Mouse (Mus musculus): ENCODE measurements at regions not wholly inside any gene's neighbourhood (a gene's known extent, or its start where the extent isn't known, plus 50 kb on each side); places are given as distances from the start of the nearest gene placed in this dataset.

- no peak for DNase-seq
Measured at GRCm38 (mm10) chr4:89395336-89395735, 84.5 kb upstream of the Cdkn2b start.

- no peak for DNase-seq
Measured at GRCm38 (mm10) chr4:89393251-89393711, 82.4 kb upstream of the Cdkn2b start.

- no peak for DNase-seq
Measured at GRCm38 (mm10) chr4:89392791-89393190, 82.0 kb upstream of the Cdkn2b start.

DNA sequence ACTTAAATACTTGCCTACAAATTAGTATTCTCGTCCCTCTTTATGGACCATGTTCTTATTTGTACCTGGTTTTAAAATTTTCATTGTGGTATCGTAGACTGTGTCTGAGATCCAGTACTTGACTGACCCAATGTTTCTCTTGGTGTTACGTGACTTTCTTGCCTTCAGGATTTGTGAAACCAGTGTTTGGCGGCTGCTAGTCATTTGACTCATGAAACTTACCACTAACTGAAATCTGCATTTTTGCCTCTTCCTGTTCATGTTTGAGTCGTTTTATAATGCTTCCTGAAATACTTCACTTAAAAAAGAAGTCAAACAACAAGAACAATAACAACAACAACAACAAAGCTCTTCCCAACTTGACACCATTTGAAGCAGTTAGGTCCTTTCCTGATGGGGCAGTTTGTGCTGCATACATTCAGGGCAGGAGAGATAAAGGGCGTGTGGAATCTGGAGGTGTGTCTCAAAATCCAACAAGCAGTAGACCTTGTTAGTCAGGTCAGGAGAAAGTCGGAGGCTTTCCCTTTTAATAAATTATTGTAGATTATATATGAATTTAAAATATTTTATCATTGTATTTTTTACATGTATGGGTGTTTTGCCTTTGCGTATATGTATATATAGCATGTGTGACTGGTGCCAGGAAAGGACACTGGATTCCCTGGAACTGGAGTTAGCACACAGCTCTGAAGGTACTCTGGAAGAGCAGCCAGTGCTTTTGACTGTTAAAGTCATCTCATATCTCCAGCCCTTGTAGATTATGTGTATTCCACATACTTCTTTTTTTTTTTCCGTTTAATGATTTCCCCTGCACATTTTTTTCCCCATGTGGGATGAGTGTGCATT, 80.8 kb upstream of the Cdkn2b start:
- no peak for DNase-seq

- no peak for DNase-seq
Measured at GRCm38 (mm10) chr4:89383548-89383947, 72.7 kb upstream of the Cdkn2b start.

DNA sequence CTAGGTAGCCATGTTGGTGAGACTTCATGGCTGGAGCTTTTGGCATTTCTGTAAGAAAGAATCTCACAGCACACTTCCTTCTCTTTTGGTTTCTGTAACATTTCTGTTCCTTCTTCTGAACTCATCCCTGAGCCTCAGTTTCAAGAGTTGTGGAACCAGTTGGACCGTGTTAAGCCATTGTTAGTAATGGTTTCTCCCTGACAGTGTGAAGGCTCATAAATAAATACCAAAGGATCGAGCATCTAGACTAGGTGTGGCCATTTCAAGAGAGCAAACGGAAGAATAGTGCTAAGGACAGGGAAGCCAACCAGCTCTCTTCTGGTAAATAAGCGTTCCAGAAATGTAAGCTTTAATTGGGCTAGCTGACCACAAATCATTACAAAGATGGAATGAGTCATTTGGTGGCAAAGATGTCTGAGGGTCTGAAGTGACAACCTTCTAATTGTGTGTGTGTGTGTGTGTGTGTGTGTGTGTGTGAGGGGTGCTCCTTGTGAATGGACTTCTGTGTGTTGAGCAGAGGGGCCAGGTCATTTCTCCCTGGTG, 71.7 kb upstream of the Cdkn2b start:
- DNase-seq, result no peak

DNA sequence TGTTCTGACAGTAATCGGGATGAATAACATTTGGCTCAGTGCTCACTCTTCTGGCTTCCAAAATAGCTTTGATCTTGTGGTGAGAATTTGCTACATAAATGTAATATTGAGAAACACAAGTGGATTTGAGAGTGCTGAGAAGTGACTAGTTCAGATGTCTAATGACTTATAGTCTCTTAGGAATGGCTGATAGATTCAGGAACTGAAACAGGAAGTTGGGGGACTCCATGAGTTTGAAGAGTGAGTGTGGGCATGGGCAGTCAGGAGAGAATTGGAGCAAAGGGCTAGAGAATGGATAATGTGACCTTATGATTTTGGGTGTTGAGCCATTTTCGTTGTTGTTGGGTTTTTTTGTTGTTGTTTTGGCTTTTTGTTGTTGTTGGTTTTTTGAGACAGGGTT, 70.9 kb upstream of the Cdkn2b start:
- no peak for DNase-seq

DNA sequence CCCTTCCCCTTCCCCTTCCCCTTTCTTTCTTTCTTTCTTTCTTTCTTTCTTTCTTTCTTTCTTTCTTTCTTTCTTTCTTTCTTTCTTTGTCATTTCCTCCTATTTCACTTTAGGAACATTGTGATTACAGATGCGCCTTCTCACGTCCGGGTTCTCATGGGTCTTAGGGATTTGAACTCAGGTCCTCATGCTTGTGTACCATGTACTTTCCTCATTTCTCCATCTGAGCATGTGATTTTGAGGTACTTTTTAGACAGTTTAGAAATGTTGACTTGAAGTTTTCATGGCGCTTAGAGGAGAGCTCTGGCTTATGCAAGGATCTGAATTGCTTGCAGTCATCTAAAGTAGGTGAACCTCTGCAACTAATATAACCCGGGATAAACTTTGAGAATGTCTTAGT, 70.2 kb upstream of the Cdkn2b start:
- DNase-seq, result no peak

DNA sequence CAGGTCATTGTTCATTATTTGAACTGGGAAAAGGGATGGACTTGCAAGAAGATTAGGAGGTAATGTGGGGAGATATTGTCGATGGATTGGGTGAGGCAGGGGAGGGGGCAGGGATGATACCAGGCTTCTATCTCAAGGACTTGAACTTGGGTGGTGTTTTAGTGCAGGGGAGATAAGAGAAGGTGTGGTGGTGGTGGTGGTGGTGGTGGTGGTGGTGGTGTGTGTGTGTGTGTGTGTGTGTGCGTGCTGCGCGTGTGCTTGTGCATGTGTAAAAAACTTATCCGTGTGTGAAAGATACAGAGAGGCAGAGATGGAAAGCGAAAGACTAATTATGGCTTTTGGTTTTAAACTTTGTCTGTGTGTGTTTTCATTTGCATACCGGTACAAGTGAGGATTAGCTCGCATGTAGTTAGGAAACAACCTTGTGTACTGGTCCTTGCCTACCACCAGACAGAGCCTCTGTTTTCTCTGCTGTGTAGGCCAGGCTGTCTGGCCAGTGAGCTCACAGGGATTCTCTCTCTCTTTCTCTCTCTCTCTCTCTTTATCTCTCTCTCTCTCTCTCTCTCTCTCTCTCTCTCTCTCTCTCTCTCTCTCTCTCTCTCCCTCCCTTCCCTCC, 69.6 kb upstream of the Cdkn2b start:
- no peak for DNase-seq

- DNase-seq, result no peak
Measured at GRCm38 (mm10) chr4:89379622-89380329, 68.9 kb upstream of the Cdkn2b start.

GRCm38 (mm10) chr4:89372631-89373030, 61.8 kb upstream of the Cdkn2b start:
- no peak for DNase-seq

- no peak for DNase-seq
Measured at GRCm38 (mm10) chr4:89368850-89369524, 58.1 kb upstream of the Cdkn2b start.

- no peak for DNase-seq
Measured at GRCm38 (mm10) chr4:89366581-89367141, 55.8 kb upstream of the Cdkn2b start.

DNA sequence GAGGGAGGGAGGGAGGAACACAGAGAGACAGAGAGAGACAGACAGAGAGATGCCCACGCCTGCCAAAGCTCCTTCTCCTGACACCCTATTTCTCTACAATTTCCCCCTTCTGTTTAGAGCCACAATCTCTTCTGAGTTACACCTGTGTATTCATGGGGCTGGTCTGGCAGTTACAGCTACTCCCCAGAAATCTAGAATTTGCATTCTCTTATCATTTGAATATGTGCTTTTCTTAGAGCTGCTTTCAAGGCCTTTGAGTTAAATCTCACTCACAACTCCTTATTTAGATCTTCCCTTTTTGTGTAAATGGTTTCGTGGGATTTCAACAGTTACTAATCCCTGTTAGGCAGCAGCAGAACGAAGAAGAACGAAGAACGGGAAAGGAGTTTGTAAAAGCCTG, 55.0 kb upstream of the Cdkn2b start:
- no peak for DNase-seq

DNA sequence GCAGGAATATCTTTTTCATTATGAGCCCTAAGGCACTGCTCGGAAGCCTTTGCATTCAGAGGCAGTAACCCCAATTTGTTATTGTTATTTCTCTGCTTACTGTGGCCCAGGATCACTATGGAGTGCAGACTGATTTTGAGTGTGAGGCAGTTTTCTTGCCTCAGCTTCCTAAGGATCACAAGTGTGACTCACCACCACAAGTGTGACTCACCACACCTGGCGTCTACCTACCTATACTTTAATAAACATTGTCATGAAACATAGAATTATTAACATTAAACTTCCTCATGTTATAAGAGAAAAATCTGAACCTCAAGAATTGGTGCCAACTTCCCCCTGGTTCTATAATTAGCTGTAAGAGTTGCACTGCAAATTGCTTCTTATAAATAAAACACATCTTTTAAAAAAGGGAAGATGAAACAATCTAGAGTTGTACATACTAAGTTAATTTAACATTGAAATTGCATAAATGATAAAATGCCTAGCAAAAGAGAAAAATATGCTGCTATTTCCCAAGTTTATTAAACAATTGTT, 52.4 kb upstream of the Cdkn2b start:
- DNase-seq, result no peak

DNA sequence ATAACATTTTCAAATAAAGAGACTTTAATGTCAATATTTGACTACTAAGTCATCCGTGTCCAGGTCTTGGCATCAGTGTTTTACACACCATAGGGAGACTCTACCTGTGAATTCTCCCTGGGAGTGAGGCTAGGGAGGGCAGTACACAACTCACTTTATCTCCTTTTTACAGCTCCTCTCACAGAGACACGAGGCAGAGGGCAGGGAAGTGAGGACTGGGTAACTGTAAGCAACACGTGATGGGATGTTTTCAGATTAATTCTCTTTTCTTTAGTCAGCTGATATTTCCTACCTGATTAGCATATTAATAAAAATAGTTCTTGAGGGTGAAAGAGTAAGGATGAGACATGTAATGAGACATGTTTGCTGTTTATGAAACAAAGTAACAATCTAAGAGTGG, 51.8 kb upstream of the Cdkn2b start:
- DNase-seq, result no peak

DNA sequence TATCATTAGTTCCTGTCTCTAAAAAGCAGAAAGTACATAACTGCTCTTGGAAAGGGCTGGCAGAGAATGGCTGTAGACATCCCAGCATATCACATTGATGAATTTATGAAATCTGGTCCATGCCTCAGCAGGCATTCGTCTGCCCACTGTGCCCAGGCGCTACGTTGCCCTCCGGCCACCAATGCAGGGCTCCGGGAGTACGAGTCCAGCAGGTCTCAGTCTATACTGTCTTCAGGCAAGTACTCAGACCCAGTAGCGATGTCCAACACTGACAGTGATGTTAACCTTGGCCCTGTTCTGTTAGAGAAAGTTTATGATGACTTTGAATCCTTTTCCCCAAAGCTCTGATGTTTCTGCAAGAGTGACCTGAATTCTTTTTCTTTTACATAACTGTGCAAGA, 50.5 kb upstream of the Cdkn2b start:
- no peak for DNase-seq

Measured in kidney, postnatal 25 days (tissue).